Mouse (Mus musculus) heart, adult 2 months (tissue): ENCODE measurements around the gene Rnaseh2b.

ENCODE experiments used
- CTCF ChIP-seq: fragments of 200-600 bp; IDR thresholded peaks from 2 replicates; pipeline ENCODE4 v1.8.1; 2022; ENCODE audit warnings: antibody characterized with exemption, mild to moderate bottlenecking, moderate library complexity
- POLR2A ChIP-seq: fragments of 200-500 bp; IDR thresholded peaks from 2 replicates; pipeline ENCODE4 v1.6.1; 2011; ENCODE audit warnings: mild to moderate bottlenecking, low read depth, low read length, control low read depth; ENCODE audit not compliant: insufficient read depth

DNA sequence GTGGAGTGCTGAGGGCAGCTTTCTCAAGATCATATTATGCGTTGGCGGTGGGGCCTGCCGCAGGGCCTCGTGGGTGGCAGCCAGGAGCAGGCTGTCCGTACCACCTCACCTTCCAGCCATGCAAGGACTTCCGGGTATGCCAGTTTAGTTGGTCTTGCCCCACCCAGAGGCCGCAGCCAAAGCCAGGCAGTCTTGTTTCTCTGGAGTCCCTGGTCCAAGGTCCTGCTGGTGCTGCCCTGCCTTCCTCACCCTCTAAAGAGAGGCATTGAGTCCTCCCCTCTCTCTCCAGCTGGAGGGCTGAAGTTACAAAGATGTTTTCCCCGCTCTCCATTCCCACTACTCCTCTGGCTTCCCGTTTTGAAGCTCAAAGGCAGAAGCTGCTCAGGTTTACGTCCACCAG lies 43.6 kb upstream of the Rnaseh2b start:
- TF ChIP-seq POLR2A (no peak), CTCF (no peak)
